Mouse (Mus musculus) kidney, postnatal 4 days (tissue): ENCODE data around the gene 1700009N14Rik.

Experiments used
- DNase-seq, 2 experiments: peaks; one replicate each; pipeline ENCODE4 v3.0.0; 2021; ENCODE audit warnings: mixed read lengths in 2 of 2

The 1700009N14Rik gene

DNA sequence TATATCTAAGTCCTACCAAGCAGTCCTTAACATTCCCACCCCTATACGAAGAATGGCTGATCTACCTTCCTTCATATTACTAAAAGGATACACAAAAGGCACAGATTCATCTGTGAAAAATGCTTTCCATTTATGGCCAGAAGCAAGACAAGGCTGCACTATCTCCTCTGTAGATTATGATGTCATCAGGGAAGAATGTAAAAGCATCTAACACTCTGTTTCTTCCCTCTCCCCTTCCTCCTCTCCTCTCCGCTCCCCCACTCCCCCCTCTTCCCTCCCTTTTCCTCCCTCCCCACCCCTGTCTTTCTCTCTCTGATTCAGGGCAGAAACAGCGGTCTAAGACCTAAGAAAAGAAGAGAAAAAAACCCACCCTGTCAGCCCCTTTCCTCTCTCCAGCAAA, at the start of gene 1700009N14Rik:
Gene 1700009N14Rik, plus strand, starts transcription at position 227 of the 400 bp plus-strand sequence.
- DNase-seq, result no peak

DNA sequence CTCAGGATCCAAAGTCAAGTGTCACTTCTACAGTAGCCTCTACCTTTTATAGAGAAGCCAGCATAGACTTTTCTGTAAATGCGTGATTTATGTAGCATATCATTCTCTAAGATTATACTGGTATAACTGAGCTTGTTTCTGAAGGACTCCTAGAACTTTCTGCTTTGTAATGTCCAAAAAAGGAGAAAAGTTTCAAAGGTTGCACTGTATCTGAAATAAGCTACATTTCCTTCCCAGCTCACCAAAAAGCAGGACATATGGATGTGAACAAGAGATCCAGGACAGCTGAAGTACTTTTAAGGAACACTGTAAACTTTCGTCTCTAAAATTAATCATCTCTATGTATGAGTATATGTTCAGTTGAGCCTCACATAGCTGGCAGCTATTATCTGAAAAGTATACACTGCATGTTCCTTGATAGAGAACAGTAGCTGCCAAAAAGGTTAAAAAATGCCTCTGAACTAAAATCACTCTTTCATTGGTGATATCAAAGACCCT, 12.2 kb upstream of the 1700009N14Rik start:
- DNase-seq, result no peak

DNA sequence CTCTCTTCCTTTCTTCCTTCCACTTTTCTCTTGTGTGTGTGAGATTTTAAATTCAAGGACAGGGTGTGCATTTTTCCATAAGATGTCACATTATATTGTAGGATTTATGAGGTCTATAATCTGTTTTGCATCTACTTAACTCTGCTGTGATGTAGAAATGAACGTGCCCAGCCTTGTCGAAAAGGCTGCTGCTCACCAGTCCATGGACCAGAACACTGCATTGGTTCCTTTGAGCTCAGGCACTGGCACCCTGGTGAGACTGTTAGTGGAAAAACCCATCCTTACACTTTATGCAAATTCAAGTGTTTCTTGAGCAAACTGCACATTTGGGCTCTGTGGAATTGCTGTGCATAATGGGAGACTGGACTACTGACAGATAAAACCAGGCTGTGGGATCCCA, 24.2 kb downstream of the 1700009N14Rik start:
- DNase-seq, result no peak

DNA sequence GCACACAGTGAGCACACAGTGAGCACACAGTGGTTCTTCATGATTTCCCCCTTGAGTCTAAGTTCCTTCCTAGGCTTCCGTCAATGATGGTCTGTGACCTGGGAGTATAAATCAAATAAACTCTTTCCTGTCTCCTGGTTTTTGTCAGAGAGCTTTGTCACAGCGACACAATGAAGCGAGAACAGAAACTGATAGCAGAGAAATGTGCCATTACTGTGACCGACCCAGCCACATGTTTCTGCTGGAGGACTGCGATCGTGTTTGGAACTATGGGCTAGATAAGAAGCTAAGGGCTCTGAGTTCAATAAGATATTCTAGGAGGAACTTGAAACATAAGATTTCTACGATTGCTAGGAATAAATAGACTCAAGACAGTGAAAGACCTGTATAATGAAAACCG, 36.3 kb downstream of the 1700009N14Rik start:
- DNase-seq, result no peak

- no peak for DNase-seq
Measured at GRCm38 (mm10) chr4:39493596-39493995, 43.5 kb downstream of the 1700009N14Rik start.

- no peak for DNase-seq
Measured at GRCm38 (mm10) chr4:39495875-39496274, 45.8 kb downstream of the 1700009N14Rik start.
